Mouse (Mus musculus) liver, embryonic 15.5 days (tissue): ENCODE measurements around the gene Gm13871. TPM values are rescaled to one million over a fixed set of nuclear protein-coding genes. Genes with fewer than 3 reads are reported as not detected.
"Not testable (repeated sequence)": the region's sequence is repeated elsewhere in the genome, so short reads cannot be mapped to it uniquely, and the experiment has no call there.

Source experiments
- ATAC-seq: fragments of 200-750 bp; cut with Nextera tagmentation; 2 replicates; pipeline ENCODE4 v1.8.0; 2017; ENCODE audit warnings: moderate number of reproducible peaks, mild to moderate bottlenecking, moderate library complexity; ENCODE audit not compliant: insufficient read depth
- H3K27ac ChIP-seq: fragments of 300-500 bp; sonication (generic); replicated peaks from 2 replicates; pipeline ENCODE4 v1.5.1; 2015; ENCODE audit warnings: mild to moderate bottlenecking, inconsistent platforms
- H3K27me3 ChIP-seq: fragments of 300-500 bp; sonication (generic); 2 replicates; pipeline ENCODE4 v1.6.1; 2015; ENCODE audit warnings: mild to moderate bottlenecking, inconsistent platforms
- H3K36me3 ChIP-seq: fragments of 300-500 bp; sonication (generic); replicated peaks from 2 replicates; pipeline ENCODE4 v1.6.1; 2015; ENCODE audit warnings: moderate library complexity, mild to moderate bottlenecking, inconsistent platforms
- H3K4me1 ChIP-seq: fragments of 300-500 bp; sonication (generic); replicated peaks from 2 replicates; pipeline ENCODE4 v1.6.1; 2015; ENCODE audit warnings: inconsistent platforms
- H3K4me2 ChIP-seq: fragments of 300-500 bp; sonication (generic); 2 replicates; pipeline ENCODE4 v1.6.1; 2015; ENCODE audit warnings: moderate library complexity, mild to moderate bottlenecking, inconsistent platforms
- H3K4me3 ChIP-seq: fragments of 300-500 bp; sonication (generic); replicated peaks from 2 replicates; pipeline ENCODE4 v1.5.1; 2015; ENCODE audit warnings: mild to moderate bottlenecking, inconsistent platforms
- H3K9ac ChIP-seq: fragments of 300-500 bp; sonication (generic); 2 replicates; pipeline ENCODE4 v1.6.1; 2015; ENCODE audit warnings: moderate library complexity, mild to moderate bottlenecking, inconsistent platforms
- H3K9me3 ChIP-seq: fragments of 300-500 bp; sonication (generic); replicated peaks from 2 replicates; pipeline ENCODE4 v1.6.1; 2016; ENCODE audit warnings: inconsistent platforms
- WGBS: fragments of 180-500 bp; shearing (Covaris S2); methylation state at CpG from one replicate; pipeline ENCODE4 v1.1.7; 2015; ENCODE audit warnings: mixed read lengths; ENCODE audit not compliant: insufficient replicate concordance; 5-methylcytosine and 5-hydroxymethylcytosine counted together
- polyA plus RNA-seq: library from polyadenylated mRNA; unstranded; fragments of >200 nt; fragmentation: Nextera tagmentation; extraction: Ambion mirVana; gene quantifications from 2 replicates; pipeline ENCODE4 v1.2.1, GENCODE M21; 2015

Gene Gm13871
- not detected in 2 replicates for polyA plus RNA-seq

- H3K27ac ChIP-seq, H3K9me3 ChIP-seq, H3K4me3 ChIP-seq, H3K27me3 ChIP-seq, H3K36me3 ChIP-seq, ATAC-seq, H3K4me2 ChIP-seq, H3K4me1 ChIP-seq, H3K9ac ChIP-seq: not testable (repeated sequence)
- no CpG with 5 or more reads among the region's 4 CpGs for WGBS
Observed at GRCm38 (mm10) chr4:73905853-73906252, at the start of gene Gm13871. Gm13871 (minus strand) TSS chr4:73905953.

- Histone ChIP-seq H3K9ac (no peak within 1 kb of the TSS), H3K4me3 (no peak within 1 kb of the TSS), H3K27me3 (no peaks in the 10 kb centered on the region), H3K27ac (no peak within 1 kb of the TSS), H3K9me3 (no peaks in the 10 kb centered on the region), H3K36me3 (no peaks in the 10 kb centered on the region), H3K4me2 (no peak within 1 kb of the TSS), H3K4me1 (no peaks in the 10 kb centered on the region)
- WGBS = 63% methylated on average over 8 of the region's 8 CpGs
- ATAC-seq = no peak
Observed at GRCm38 (mm10) chr4:73950375-73950896, 44.7 kb upstream of the Gm13871 start, which contains the start of gene 2310002L09Rik. 2310002L09Rik (minus strand) TSS chr4:73950846.

- not testable (repeated sequence) for H3K4me1 ChIP-seq, H3K4me2 ChIP-seq, H3K9ac ChIP-seq, ATAC-seq, H3K27me3 ChIP-seq, H3K4me3 ChIP-seq, H3K36me3 ChIP-seq, H3K9me3 ChIP-seq, H3K27ac ChIP-seq
- 62% methylated on average over 6 of the region's 6 CpGs for WGBS
Observed at GRCm38 (mm10) chr4:73920660-73921059, 14.9 kb upstream of the Gm13871 start, which contains the start of gene Gm11756. Gm11756 (minus strand) TSS chr4:73920760.

DNA sequence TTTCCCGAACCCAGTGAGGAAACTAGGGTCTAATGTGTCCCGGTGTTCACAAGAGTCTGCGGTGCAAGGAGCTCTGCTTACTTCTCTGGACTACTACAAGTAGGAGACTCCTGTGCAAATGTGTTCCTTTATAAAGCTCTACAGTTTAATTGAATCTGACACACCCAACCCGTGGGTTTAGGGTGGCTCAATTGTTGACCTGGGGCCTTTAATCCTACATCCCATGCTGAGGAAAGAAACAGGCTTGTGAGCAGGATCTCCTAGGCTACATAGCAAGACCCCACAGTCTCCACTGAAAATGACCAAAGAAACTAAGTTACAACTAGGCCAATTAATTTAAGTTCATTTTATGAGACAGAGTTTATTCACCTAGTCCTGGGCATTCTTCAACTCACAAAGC is 14.7 kb downstream of the Gm13871 start, which contains the start of gene Gm11757:
Gene Gm11757, minus strand, starts transcription at position 101 of the 400 bp plus-strand sequence.
- H3K9me3 ChIP-seq, H3K27ac ChIP-seq, H3K4me2 ChIP-seq, H3K36me3 ChIP-seq, H3K27me3 ChIP-seq, H3K9ac ChIP-seq, H3K4me3 ChIP-seq, H3K4me1 ChIP-seq, ATAC-seq: not testable (repeated sequence)
- no CpG with 5 or more reads among the region's 4 CpGs for WGBS

DNA sequence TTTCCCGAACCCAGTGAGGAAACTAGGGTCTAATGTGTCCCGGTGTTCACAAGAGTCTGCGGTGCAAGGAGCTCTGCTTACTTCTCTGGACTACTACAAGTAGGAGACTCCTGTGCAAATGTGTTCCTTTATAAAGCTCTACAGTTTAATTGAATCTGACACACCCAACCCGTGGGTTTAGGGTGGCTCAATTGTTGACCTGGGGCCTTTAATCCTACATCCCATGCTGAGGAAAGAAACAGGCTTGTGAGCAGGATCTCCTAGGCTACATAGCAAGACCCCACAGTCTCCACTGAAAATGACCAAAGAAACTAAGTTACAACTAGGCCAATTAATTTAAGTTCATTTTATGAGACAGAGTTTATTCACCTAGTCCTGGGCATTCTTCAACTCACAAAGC is 29.6 kb downstream of the Gm13871 start, which contains the start of gene Gm11758:
Gene Gm11758, minus strand, starts transcription at position 101 of the 400 bp plus-strand sequence.
- not testable (repeated sequence) for H3K4me2 ChIP-seq, ATAC-seq, H3K27ac ChIP-seq, H3K4me3 ChIP-seq, H3K27me3 ChIP-seq, H3K36me3 ChIP-seq, H3K9me3 ChIP-seq, H3K4me1 ChIP-seq, H3K9ac ChIP-seq
- WGBS = no CpG with 5 or more reads among the region's 4 CpGs

Other genes with a start within 250 kb of the Gm13871 start
- not detected in 2 replicates for gene Gm11239, start 237.6 kb downstream of the Gm13871 start, polyA plus RNA-seq
- not detected in 2 replicates for gene Gm428, start 222.4 kb downstream of the Gm13871 start, polyA plus RNA-seq
- gene Rasef, start 115.0 kb downstream of the Gm13871 start, polyA plus RNA-seq = 0.03 and 0.07 TPM in 2 replicates
- not detected in 2 replicates for gene Gm11758, start 29.7 kb downstream of the Gm13871 start, polyA plus RNA-seq
- gene Gm11757, start 14.8 kb downstream of the Gm13871 start, polyA plus RNA-seq = not detected in 2 replicates
- not detected in 2 replicates for gene Gm11756, start 14.8 kb upstream of the Gm13871 start, polyA plus RNA-seq
- 0.50 and 0.69 TPM in 2 replicates for gene 2310002L09Rik, start 44.9 kb upstream of the Gm13871 start, polyA plus RNA-seq
- gene Frmd3, start 107.5 kb upstream of the Gm13871 start, polyA plus RNA-seq = 0.16 and 0.23 TPM in 2 replicates